Mouse (Mus musculus) retina, postnatal 1 day (tissue): Measurements from ENCODE around the gene C77080.

Experiments used
- DNase-seq: peaks from one replicate; pipeline ENCODE4 v3.0.0-alpha.2; 2012

The C77080 gene

DNA sequence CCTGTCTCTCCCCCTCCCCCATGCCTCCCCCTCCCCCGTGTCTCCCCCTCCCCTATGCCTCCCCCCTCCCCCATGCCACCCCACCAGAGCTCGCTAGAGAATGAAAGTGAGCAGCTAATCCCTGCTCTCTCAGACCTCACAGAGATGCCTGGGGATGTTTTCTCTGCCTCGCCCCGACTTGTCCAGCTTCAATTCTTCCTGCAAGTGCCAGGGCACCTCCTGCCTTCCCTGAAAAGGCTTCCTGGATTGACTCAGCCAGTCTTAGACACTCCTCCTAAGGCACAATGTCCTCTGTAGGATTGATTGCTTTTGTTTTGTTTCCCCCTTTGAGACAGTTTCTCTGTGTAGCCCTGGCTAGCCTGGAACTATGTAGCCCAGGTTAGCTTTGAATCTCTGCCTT lies at the start of gene C77080:
C77080 (minus strand) TSS at position 209 of the 400 bp plus-strand sequence.
- DNase-seq, result peak; percentile 30

DNA sequence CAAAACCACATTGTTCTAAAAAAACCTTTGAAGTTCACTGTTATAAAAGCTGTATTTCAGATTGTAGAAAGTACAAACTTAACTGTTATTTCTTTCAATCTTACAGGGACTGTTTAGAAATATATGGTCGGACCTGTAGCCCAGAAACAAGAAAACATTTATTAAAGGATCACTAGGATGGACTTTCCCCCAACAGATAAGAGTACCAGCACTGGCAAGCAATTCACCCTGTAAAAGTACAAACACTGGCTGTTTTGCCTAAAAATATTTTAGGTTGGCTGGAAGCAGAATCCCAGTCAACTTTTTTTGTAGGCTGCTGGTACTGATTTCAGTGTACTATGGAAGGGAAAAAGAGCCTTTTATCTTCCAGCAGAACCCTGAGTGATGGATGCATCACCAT lies 46.7 kb upstream of the C77080 start:
- no peak for DNase-seq

DNA sequence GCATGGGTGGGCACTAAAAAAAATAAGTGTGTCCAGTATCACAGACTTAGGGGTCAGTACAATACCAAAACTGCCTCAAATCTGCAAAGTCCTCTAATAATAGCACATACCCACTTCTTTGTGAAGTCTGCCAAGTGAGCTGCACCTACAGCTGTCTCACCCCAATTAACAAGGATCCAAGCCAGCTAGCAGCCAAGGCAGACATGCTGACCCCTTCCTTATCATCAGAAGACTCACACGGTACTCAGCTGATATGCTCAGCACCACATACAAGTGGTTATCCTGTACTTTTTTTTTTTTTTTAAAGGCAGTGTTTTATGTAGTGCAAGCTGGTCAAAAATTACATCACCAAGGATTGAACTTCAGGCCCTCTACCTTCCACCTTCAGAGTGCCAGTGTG lies 43.1 kb upstream of the C77080 start:
- DNase-seq, result no peak

DNA sequence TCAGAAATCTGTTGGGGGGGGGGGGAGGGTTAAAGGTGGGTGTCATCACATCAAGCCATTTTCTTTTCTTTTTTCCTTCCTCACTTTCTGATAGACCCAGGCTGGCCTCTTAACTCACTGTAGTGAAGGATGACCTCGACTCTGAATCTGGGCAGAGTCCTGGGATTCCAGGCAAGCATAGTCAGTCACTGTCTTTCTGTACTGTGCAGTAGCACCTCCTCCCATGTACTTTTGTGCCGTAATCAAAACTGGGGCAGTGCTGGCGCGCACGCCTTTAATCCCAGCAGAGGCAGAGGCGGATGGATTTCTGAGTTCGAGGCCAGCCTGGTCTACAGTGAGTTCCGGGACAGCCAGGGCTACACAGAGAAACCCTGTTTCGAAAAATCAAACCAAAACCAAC lies 42.6 kb upstream of the C77080 start:
- DNase-seq, result no peak

DNA sequence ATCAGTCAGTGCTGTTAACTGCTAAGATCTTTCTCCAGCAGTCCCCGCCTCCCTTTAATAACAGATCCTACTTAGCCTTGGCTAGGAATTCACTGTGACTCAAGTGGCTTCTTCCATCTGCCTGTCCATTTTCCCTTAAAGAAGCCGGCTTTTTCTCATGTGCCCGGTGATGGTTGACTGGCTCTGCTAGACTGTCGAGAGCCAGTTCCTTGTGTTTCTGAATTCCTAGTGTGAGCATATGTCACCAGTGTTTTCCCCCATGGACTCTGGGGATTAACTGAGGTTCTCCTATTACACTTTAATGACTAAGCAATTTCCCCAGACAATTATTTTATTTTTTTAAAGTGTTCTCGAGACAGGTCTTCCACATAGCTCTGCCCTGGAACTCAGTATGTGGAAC lies 42.2 kb upstream of the C77080 start:
- no peak for DNase-seq

DNA sequence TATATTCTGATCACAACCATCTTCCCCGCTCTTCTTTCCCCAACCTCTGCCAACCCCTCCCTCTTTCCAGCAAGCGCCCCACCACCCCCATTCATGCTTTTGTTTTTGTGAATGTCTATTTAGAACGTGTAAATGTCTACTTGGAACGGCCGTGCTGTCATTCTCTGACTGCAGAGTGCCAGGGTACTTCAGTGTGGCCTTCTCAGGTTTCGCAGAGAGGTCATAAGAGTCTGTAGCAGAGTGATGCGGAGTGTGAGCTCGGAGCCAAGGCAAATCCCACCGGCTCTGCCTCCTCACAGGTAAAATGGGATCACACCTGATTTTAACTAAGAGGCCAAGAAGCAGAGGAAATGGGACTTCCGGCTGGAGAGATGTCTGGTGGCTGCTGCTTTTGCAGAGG lies 37.9 kb upstream of the C77080 start:
- no peak for DNase-seq

DNA sequence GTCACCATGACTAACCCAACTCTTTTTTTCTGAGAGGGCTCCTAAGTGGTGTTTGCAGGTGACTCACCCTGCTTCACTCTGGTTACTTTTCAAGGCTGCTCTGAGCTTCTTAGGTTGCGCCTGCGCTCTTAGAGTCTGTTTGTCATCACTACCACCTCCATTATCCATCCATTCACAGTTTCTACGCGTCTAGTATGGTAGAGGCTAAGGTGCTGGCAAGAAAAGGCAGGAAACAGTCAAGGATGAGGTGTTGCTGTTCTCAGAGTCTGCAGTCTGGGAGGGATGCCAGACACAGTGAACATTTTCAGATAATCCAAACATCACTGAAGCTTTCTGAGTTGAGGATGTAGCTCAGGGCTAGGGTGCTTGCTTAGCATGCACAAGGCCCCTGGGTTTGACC lies 36.5 kb upstream of the C77080 start:
- no peak for DNase-seq

DNA sequence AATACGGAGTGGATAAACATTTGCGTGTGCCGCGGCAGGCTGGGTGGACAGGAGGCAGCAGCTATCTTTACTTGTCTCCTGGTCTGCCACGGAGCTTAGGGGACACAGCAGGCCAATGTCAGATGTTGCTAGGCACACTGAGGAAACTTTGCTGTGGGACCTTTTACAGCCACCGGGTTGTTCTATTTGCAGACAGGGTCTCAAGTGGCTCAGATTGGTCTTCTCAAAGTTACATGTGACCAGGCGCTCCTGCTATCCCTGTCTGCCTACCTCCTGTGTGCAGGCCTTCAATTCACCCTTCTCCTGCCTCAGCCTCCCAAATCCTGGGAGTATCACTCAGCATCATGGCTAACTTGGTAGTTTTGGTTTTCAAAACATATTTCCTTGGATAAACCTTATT lies 34.9 kb upstream of the C77080 start:
- DNase-seq, result no peak

DNA sequence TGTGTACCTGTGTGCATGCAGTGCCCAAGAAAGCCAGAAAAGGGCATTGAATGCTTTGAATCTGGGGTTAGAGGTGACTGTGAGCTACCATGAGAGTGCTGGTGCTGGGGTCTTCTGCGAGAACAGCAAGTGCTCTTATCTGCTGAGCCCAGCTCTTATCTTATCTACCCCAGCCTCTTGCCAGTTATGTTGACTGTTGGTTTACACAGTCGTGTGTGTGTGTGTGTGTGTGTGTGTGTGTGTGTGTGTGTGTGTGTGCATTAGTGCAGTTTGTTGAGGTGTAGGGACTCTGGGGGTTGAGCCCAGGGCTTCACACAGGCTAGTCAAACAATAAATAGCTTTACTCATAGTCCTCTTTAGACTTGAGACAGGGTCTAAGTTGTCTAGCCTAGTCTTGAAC lies 34.0 kb upstream of the C77080 start:
- no peak for DNase-seq

DNA sequence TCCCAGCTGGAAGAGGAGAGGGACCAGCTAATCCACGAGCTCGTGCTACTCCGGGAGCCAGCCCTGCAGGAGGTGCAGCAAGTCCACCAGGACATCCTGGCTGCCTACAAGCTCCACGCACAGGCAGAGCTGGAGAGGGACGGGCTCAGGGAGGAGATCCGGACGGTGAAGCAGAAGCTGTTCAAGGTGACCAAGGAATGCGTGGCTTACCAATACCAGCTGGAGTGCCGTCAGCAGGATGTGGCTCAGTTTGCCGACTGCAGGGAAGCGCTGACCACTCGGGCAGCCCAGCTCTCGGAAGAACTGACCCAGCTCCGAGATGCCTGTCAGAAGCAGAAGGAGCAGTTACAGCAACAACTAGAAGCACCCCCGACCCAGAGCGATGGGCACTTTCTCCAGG lies 32.5 kb upstream of the C77080 start:
- DNase-seq, result no peak

DNA sequence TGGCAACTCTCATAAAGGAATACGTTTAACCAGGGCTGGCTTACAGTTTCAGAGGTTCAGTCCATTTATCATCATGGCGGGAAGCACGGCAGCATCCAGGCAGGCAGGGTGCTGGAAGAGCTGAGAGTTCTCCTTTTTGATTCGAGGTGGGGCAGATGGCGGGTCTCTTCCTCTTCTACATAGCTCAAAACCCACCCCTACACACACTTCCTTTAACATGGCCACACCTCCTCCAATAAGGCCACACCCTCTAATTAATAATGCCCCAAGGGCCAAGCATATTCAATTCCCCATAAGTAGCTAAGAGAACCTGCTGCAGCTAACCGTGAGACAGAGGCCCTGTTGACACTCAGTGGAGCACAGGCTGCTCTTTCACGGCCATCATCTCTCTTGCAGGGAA lies 31.6 kb upstream of the C77080 start:
- DNase-seq, result peak; percentile 26

DNA sequence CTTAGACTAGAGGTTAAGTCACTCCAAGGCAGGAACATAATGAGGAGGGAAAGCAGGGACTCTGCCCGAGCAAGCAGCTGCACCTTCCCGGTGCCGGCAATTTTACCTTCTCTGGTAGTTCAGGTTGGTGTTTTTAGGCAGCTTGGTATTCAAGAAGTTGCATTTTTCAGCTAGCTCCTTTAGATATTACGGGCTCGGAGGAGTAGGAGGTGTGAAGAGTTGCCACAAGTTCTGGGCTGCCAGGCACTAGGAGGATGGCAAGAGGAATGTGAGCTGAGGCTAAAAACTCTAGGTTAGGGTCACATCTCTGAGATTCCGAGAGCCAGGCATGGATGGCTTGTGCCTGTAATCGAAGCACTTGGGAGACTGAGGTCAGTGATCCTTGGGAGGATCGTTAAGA lies 28.5 kb upstream of the C77080 start:
- no peak for DNase-seq

DNA sequence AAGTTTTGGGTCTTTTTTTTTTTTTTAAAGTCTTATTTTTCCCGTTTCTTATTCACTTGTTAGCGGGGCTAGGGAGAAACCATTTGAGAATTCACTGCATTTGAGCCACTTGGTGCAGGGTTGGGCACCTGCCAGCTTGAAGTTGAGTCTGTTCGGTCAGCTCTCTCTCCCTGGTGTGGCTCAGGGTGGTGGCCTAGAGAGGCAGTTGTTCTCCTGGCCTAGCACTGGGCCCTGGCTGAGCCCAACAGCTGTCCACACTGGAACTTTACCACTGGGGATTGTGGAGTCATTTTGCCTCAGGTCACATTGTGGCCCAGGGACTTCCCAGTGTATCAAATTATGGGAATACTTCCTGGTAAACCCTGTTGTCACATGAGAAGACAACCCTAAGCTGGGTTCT lies 26.9 kb upstream of the C77080 start:
- DNase-seq, result no peak

DNA sequence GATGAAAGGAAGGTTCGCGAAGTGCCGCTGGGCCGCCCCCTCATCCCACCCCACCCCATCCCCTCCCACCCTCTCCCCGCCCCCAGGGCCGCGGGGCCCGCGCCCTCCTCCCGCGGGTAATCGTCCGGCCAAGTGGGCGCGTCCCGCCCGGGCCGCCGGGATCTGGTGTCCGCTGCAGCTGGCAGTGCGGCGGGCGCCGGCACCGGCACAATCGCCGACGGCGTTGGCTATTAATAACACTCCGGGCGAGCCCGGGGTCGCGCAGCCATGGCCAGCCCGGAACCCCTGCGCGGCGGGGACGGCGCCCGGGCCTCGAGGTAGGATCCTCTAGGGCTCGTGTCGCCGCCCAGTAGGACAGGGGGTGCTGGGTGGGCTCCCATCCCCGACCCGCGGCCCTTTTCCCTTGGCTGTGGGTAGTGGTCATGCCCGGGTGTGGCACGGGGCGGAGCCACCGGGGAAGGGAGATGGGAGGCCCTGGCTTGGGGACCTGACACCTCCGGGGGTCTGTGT lies 26.3 kb upstream of the C77080 start, which contains the start of gene Sync:
Sync (plus strand) TSS at position 146 of the 510 bp plus-strand sequence.
- peak; percentile 68 for DNase-seq

DNA sequence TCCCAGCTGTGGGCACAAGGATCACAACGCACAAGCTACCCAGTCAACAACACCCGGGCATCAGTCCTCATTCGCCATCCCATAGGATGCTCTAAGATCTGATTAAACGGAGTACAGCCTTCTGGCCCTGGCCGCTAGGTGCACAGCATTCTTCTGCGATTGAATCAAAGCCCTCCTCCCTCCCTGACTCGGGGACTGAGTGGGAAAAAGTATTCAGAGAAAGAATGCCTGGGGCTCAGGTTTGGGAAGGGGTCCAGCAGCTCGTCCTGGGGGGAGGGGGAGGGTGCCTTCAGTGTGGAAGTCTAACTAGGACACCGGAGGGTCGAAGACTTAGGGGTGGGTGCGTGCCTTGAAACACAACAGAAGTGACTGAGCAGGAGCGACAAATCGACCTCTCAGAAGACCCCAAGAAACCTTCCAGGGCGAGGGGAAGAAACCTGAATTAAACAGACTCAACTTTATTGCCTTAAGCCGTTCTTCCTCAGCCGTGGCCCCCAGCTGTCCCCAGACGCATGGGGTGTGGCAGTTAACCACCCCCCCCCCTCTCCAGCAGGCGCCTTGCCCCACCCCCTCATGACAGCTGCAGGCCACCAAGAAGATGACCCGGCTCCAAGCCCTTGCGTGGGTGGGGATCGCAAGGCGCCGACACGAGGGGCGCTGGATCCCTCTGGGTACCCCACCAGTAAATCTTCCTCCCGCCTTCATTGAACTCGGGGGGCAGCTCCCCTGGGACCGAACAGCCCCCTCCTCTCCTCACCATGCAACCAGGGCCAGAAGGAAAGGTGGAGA lies 25.7 kb upstream of the C77080 start:
- peak; percentile 60 for DNase-seq

DNA sequence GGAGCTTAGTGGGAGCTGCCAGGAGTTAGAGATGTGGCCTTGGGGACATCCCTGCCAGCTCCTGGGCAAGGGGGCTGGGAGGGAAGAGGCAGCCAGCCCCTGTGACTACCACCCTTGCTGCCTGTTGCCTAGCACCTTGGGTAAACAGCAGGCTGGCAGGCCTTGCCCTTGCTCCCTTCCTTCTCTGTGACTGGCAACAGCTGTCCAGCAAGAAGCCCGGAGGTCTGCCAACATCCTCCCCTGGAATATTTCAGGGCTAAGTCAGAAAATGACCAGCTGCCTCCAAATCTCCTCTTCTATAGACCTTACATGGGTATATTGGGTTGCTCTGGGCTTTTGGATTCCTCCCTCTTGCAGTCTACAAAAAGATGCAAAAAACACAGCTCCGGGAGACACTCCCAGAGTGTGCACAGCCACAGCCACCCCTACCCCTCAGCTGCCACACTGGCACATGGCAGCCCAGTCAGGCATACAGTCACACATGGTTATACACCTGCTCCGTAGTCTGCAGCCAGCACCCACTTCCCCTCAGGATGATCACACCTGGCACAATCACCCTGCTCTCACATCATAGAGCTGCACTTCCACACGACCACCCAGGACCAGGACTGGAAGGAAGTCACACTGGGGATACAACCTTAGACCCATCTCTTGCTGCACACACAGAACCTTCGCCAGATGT lies 24.9 kb upstream of the C77080 start:
- DNase-seq, result no peak

DNA sequence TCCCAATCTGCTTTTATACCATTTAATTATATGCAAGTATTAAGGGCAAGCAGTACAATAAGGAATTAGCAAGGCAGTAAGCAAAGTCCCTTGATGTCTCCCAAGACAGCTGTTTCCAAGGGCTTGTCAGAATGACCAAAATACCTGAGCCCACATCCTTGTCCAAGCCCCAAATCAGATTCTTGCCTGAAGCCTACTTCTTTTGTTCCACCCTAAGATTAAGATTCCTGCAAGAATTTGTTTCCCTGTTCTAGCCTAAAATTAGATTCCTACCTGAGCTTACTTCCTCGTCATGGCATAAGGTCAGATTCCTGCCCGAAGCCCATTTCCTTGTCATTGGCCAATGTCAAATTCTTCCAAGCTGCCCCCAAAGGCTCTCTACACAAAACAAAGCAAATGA lies 23.5 kb upstream of the C77080 start:
- DNase-seq, result no peak

DNA sequence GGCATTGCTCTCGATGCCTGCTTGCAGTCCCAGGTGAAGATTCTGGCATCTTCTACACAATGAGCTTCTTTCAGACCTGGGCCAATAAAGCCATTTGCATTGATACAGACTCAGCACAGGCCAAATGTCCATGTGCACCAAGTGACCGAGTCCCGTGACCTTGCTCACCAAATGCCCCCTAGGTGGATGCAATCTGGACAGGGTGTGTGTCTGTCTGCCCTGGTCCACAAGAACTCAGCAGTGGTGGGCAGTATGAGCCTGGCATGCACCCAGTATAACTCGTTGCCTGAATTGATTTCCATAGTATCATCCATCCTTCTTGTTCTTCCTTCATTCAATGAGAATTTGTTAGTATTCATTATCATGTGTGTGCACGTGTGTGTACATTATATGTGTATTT lies 22.0 kb upstream of the C77080 start:
- DNase-seq, result no peak

DNA sequence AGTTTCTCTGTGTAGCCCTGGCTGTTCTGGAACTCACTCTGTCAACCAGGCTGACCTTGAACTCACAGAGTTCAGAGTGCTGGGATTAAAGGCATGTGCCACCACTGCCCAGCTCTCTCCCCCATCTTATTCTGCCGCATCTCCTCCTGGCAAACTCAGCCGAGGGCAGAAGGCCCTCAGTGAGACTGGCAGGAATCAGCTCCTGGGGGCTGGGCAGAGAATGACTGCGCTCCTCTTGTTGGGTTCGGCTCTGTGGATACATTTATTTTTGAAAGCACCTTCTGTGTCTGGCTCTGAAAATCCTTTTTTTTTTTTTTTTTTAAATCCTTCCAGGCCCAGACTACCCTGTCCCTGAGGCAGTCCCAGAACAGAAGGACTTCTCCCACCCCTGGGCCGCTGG lies 21.6 kb upstream of the C77080 start:
- no peak for DNase-seq

DNA sequence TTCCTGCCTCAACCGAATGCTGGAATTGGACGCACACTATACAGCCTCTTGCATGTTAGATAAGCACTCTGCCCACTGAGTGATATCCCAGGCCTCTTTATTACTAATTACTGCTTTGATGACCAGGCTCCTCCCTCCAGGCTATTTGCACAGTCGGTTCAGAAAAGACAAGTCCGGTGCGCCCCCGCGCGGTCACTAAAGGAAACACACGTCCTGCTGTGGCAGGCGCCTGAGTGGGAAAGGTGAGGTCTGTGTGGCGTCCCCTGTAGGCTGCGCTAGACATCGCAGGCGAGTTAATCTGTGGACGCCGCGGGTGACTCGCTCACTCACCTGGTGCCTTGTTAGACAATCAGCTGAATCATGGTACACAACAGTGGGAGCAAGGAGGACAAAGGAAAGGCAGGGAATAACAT lies 15.3 kb upstream of the C77080 start:
- peak; percentile 94 for DNase-seq

DNA sequence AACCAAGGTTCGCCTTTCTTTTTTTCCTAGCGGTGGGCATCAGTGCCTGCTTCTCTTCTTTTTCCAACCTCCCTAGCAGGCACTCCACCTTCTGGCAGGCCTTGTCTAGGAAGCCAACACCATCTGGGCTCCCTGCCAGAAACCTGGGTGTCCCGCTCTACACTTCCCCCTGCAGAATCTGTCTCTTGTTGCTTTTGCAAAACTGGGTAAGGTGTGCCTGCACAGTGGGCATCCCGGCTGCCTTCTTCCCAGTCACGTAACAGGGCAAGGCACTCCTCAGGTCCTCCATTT lies 11.5 kb upstream of the C77080 start:
- peak; percentile 47 for DNase-seq

DNA sequence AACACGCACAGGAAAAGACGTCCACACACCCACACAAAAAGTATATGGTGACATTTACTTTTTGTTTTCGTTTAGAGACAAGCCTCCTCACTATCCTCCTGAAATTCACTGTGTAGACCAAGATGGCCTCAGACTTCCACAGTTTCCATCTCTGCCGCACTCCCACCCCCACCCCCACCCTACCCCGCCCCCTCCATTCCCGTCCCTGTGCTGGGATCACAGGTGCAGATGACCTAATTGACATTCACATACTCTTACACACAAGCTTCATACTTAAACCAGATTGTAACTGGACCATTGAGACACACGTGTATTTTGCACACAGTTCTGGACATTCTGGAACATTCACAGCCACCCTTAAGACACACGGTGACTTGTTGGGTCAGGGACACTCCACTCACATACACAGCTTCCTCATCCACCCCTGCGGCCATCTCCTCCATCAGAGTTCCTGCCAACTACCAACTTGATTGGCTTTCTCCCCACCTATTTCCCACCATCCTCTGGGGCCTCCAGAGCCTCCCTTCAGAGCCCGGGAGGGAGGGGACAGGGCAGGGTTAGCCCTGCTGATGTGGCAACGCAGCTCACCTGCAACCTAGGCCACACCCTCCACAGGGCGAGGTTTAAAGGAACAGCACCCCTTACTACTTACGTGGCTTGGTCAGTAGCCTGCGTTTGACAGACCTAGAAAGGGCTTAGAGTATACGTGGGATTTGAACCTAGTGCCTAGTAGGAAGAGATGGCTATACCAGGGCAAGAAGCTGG lies 11.0 kb upstream of the C77080 start:
- no peak for DNase-seq

DNA sequence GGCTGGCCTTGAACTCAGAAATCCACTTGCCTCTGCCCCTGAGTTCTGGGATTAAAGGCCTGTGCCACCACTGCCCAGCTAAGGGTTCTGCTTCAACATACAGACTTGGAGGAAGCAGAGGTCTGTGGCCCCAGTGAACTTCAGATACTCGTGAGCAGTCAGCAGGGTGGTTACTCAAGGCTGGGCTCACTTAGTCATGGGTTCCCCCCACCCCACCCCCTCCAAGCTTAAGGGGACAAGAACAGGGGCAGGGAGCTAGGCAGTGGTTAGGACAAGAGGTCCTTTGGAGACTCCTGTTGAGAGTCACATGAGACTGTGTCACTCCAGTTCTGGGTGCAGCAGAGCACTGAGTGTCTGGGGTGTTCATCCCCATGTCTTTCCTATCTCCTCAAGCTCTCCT lies 7.5 kb upstream of the C77080 start:
- no peak for DNase-seq

DNA sequence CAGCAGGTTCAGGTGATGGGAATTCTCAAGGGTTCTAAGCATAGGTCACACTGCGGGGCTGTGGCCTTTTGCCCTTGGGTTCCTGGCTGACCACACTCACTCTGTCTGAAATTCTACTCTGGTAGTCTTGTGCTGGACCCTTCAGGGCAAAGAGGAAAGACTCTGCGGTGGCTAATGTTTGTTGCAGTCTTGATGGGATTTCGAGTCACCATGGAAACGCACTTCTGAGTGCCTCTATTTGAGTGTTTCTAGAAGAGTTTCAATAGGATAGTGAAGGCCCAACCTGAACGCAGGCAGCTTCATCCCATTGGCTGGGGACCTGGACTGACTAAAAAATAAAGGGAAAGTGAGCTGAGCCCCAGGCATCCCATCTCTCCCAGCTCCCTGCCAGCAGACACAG lies 5.6 kb upstream of the C77080 start:
- DNase-seq, result no peak
